Mouse (Mus musculus): ENCODE results near the gene Osbpl6. TPM values are rescaled to one million over a fixed set of nuclear protein-coding genes. Genes with fewer than 3 reads are reported as not detected.

Gene Osbpl6
- polyA plus RNA-seq, 1 experiment = 0.20 TPM

DNA sequence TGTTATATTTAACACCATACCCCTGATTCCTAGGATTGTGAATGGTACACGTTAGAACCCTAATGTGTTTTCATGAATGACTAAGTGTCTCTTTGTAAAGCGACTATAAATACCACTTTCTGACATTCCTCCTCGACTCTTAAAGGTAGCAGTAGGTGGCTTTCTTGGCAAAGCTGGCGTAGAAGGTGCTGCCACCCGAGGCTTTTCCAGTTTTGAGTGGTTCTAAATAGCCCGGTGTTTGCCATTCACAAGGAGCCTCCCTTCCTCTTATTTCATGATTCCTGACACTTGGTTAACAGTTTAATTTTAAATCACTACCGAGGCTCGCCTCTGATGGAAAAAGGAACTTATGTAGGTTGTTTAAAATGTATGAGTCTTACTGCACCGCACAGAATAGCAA lies 64.1 kb downstream of the Osbpl6 start:
- H3K4me3 ChIP-seq (ENCODE audit: control insufficient read depth, low read depth, low read length) = no peak overlapping the region
- H3K27ac ChIP-seq (ENCODE audit: control insufficient read depth, insufficient read depth, low read depth, low read length) = no peak overlapping the region
- no peaks in the 10 kb centered on the region for H3K4me1 ChIP-seq (ENCODE audit: control insufficient read depth, insufficient read depth, low read length)
- TF ChIP-seq CTCF (IDR thresholded peaks at IDR 0.05; ENCODE audit: control insufficient read depth, insufficient read depth, insufficient replicate concordance, low read depth, low read length) (no peak), POLR2A (IDR thresholded peaks at IDR 0.05; ENCODE audit: control insufficient read depth, low read depth, low read length) (no peak)
- H3K27me3 ChIP-seq (ENCODE audit: control insufficient read depth, insufficient read depth, low read length) = no peaks in the 10 kb centered on the region
- H3K36me3 ChIP-seq (ENCODE audit: control insufficient read depth, insufficient read depth, low read length) = no peaks in the 10 kb centered on the region

DNA sequence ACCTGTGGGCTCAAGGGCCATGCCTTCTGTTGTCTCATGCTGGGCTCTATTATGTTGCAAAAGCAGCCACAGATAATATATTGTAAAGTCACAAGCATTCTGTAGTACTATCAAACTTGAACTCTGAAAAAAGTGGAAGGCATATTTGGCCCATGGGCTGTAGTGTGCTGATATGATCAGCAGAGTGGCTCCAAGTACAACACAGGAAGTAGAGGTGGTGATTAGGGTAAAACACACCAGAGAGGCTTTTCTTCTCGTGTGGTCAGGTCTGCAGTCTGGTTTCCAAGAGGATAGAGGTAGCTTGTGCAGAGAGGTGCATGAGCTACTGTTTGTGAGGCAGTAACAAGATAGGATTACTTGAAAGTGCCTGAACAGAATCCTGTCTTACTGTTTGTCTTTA lies 69.5 kb downstream of the Osbpl6 start:
- H3K4me1 ChIP-seq (ENCODE audit: control insufficient read depth, insufficient read depth, low read length) = no peaks in the 10 kb centered on the region
- no peaks in the 10 kb centered on the region for H3K36me3 ChIP-seq (ENCODE audit: control insufficient read depth, insufficient read depth, low read length)
- TF ChIP-seq CTCF (IDR thresholded peaks at IDR 0.05; ENCODE audit: control insufficient read depth, insufficient read depth, insufficient replicate concordance, low read depth, low read length) (no peak), POLR2A (IDR thresholded peaks at IDR 0.05; ENCODE audit: control insufficient read depth, low read depth, low read length) (no peak)
- H3K27ac ChIP-seq (ENCODE audit: control insufficient read depth, insufficient read depth, low read depth, low read length) = no peak overlapping the region
- H3K4me3 ChIP-seq (ENCODE audit: control insufficient read depth, low read depth, low read length) = no peak overlapping the region
- H3K27me3 ChIP-seq (ENCODE audit: control insufficient read depth, insufficient read depth, low read length) = no peaks in the 10 kb centered on the region

DNA sequence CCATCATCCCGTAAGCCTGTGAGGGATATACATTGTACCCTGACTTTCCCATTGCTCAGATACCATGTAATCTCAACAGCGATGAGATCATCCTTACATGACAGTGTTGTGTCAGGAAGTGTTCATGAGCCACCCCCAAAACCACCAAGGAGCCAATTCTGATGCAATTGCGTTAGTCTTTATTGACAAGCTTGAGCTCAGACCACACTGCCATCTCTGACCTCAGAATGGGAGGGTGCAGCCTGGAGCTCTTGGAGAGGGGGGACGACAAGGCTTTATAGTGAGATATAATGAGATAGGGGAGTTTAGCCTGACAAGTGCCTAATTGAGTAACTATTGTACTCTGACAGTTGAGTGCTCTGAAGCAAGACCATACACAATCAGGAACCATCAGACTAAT lies 82.5 kb downstream of the Osbpl6 start:
- TF ChIP-seq CTCF (IDR thresholded peaks at IDR 0.05; ENCODE audit: control insufficient read depth, insufficient read depth, insufficient replicate concordance, low read depth, low read length) (no peak), POLR2A (IDR thresholded peaks at IDR 0.05; ENCODE audit: control insufficient read depth, low read depth, low read length) (no peak)
- H3K36me3 ChIP-seq (ENCODE audit: control insufficient read depth, insufficient read depth, low read length) = no peaks in the 10 kb centered on the region
- H3K27me3 ChIP-seq (ENCODE audit: control insufficient read depth, insufficient read depth, low read length) = no peaks in the 10 kb centered on the region
- no peaks in the 10 kb centered on the region for H3K4me1 ChIP-seq (ENCODE audit: control insufficient read depth, insufficient read depth, low read length)
- H3K4me3 ChIP-seq (ENCODE audit: control insufficient read depth, low read depth, low read length) = no peak overlapping the region
- no peak overlapping the region for H3K27ac ChIP-seq (ENCODE audit: control insufficient read depth, insufficient read depth, low read depth, low read length)

DNA sequence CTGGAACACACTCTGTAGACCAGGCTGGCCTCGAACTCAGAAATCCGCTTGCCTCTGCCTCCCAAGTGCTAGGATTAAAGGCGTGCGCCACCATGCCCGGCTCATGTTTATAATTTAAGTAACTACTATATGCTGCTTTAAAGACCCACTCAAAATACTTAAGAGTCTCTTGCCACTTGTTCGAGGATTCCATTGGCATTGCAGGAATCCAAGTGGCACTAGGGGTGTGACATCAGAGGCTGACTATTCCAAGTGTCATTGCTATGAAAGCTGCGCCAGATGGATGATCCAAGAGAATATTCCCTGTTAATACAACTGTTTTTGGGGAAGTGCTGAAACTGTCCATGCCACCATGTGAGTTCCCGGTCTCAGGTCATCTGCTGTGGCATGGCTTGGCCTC lies 83.9 kb downstream of the Osbpl6 start:
- Histone ChIP-seq H3K4me1 (ENCODE audit: control insufficient read depth, insufficient read depth, low read length) (no peaks in the 10 kb centered on the region), H3K27me3 (ENCODE audit: control insufficient read depth, insufficient read depth, low read length) (no peaks in the 10 kb centered on the region), H3K4me3 (ENCODE audit: control insufficient read depth, low read depth, low read length) (no peak overlapping the region), H3K36me3 (ENCODE audit: control insufficient read depth, insufficient read depth, low read length) (no peaks in the 10 kb centered on the region), H3K27ac (ENCODE audit: control insufficient read depth, insufficient read depth, low read depth, low read length) (no peak overlapping the region)
- TF ChIP-seq CTCF (IDR thresholded peaks at IDR 0.05; ENCODE audit: control insufficient read depth, insufficient read depth, insufficient replicate concordance, low read depth, low read length) = no peak
- no peak for TF ChIP-seq POLR2A (IDR thresholded peaks at IDR 0.05; ENCODE audit: control insufficient read depth, low read depth, low read length)

DNA sequence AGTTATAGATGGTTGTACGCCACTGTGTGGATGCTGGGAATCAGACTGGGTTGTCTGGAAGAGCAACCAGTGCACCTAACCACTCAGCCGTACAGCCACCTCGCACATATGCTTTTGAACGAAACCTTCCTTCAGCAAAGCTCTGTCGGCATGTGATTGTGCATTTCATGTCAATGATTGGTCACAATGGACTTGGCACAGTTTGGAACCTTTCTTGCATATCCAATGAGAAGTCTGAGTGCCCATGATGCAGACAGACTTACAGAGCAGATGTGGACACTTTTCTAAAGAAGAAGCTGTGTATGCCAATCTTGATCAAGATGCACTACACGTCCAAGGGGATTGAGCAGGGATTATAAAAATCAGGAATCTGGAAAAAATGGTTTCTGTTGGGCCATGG lies 85.1 kb downstream of the Osbpl6 start:
- TF ChIP-seq CTCF (IDR thresholded peaks at IDR 0.05; ENCODE audit: control insufficient read depth, insufficient read depth, insufficient replicate concordance, low read depth, low read length) = no peak
- no peak for TF ChIP-seq POLR2A (IDR thresholded peaks at IDR 0.05; ENCODE audit: control insufficient read depth, low read depth, low read length)
- Histone ChIP-seq H3K36me3 (ENCODE audit: control insufficient read depth, insufficient read depth, low read length) (no peaks in the 10 kb centered on the region), H3K27me3 (ENCODE audit: control insufficient read depth, insufficient read depth, low read length) (no peaks in the 10 kb centered on the region), H3K27ac (ENCODE audit: control insufficient read depth, insufficient read depth, low read depth, low read length) (no peak overlapping the region), H3K4me1 (ENCODE audit: control insufficient read depth, insufficient read depth, low read length) (no peaks in the 10 kb centered on the region), H3K4me3 (ENCODE audit: control insufficient read depth, low read depth, low read length) (no peak overlapping the region)

DNA sequence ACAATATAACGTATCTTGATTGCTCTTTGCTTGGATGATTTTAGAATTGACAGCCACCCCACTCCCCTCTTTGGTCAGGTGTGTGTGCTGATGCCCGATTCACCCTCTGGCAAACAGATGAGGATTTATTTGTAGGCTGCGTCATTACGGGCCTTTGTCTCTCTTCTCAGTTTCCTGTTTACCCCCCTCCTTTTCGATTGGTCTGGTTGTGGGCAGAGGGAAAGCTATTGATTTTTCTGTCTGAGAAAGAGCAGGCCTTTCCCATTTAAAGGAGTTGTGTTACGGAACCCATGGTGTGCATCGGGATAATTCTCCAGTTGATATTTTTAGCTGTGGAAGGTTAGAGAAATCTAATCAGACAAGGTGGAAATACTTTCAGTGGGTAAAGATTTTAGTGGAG lies 85.9 kb downstream of the Osbpl6 start:
- Histone ChIP-seq H3K4me1 (ENCODE audit: control insufficient read depth, insufficient read depth, low read length) (no peaks in the 10 kb centered on the region), H3K36me3 (ENCODE audit: control insufficient read depth, insufficient read depth, low read length) (no peaks in the 10 kb centered on the region), H3K4me3 (ENCODE audit: control insufficient read depth, low read depth, low read length) (no peak overlapping the region), H3K27ac (ENCODE audit: control insufficient read depth, insufficient read depth, low read depth, low read length) (no peak overlapping the region), H3K27me3 (ENCODE audit: control insufficient read depth, insufficient read depth, low read length) (no peaks in the 10 kb centered on the region)
- TF ChIP-seq POLR2A (IDR thresholded peaks at IDR 0.05; ENCODE audit: control insufficient read depth, low read depth, low read length) = no peak
- TF ChIP-seq CTCF (IDR thresholded peaks at IDR 0.05; ENCODE audit: control insufficient read depth, insufficient read depth, insufficient replicate concordance, low read depth, low read length) = no peak

DNA sequence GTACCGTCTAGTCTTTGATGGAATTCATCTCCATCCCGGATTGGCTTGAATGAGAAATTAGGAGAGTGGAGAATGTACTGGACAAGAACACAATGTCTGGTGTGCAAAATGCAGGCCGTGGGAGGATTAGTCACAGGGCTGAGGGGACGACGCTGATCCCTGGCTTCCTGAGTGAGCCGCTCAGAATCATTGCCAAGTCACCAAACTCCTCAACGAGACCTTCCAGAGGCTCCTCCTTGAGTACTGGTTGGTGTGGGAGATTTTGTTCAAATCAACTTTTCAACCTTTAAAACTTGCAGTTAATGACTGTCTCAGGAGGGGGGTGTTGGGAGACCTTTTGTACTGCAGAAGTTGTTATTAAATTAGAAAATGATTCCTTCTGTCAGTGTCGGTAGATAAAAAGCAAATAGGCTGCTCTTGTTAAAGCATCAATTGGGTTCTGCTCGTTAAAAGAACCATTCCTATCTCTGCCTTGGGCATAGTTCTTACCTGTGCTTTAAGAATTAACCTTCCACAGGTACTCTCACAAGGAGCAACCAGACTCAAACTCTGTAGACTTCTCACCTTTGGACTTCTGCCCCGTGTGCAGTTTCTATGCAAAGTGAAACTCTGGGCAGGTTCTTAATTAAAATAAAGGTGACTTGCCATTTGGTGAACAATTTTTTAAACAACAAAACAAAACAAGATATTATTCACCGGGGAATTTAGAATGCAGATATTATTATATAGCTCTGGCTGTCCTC lies 89.9 kb downstream of the Osbpl6 start:
- Histone ChIP-seq H3K4me3 (ENCODE audit: control insufficient read depth, low read depth, low read length) (no peak overlapping the region), H3K4me1 (ENCODE audit: control insufficient read depth, insufficient read depth, low read length) (no peaks in the 10 kb centered on the region), H3K27me3 (ENCODE audit: control insufficient read depth, insufficient read depth, low read length) (no peaks in the 10 kb centered on the region), H3K36me3 (ENCODE audit: control insufficient read depth, insufficient read depth, low read length) (no peaks in the 10 kb centered on the region), H3K27ac (ENCODE audit: control insufficient read depth, insufficient read depth, low read depth, low read length) (no peak overlapping the region)
- TF ChIP-seq POLR2A (IDR thresholded peaks at IDR 0.05; ENCODE audit: control insufficient read depth, low read depth, low read length) (no peak), CTCF (IDR thresholded peaks at IDR 0.05; ENCODE audit: control insufficient read depth, insufficient read depth, insufficient replicate concordance, low read depth, low read length) (no peak)

All from testis, adult 2 months (tissue).